Mouse (Mus musculus): Measurements from ENCODE around the gene Syce2. TPM values are rescaled to one million over a fixed set of nuclear protein-coding genes. Genes with fewer than 3 reads are reported as not detected.

The Syce2 gene
- polyA plus RNA-seq, 1 experiment from 2014 or later, result 16.4 TPM

GRCm38 (mm10) chr8:84834866-84835855 is 36.8 kb upstream of the Syce2 start:
- Histone ChIP-seq H3K27me3 (no peaks in the 10 kb centered on the region), H3K4me2 (peak overlapping the region; percentile 21; the same call in 1 of the 2 replicates), H3K9ac (no peak overlapping the region), H3K4me3 (no peak overlapping the region), H3K27ac (replicated peaks) (peak overlapping the region; percentile 84), H3K36me3 (peaks cover 50% of the 10 kb centered on the region), H3K9me3 (no peaks in the 10 kb centered on the region), H3K4me1 (replicated peaks) (peaks cover 67% of the 10 kb centered on the region)
- 68% methylated on average over 10 of the region's 10 CpGs for WGBS
- peak; percentile 16; the same call in 1 of the 2 replicates for ATAC-seq (ENCODE audit: low read depth)

DNA sequence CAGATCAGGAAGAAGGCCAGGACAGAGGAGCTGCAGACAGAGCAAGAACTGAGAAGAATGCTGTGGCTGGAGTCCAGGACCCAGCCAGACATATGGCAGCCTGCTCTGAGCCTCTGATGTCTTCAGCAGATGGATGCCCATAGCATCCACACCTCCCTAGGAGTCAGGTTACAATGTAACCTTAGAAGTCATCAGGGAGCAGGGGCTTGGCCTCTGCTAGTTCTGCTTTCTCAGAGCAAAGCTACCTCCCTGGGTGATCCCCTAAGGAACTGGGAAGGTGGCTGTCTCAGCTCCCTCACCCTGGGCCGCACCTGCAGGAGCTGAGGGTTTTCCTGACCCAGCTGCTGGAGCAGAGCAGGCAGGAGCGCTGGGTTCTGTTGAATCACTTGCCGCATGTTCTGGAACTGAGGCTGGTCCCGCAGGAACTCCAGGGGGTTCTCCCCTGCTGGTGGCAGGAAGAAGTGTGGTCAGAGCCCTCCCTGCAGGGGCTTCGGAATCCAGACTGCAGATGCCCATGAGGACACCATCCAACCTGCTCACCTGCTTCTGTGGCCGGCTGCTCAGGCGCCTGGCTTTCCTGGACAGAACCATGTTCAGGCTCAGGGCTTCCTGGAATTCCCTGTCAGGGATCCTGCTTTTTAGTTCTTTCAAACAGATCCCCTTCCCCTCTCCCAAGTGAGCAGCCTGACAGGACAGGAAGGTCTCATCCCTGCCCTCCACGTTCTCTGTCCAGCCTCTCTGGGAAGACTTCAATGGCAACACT is 34.6 kb upstream of the Syce2 start:
- no peaks in the 10 kb centered on the region for H3K9me3 ChIP-seq
- H3K4me2 ChIP-seq, result peak overlapping the region; percentile 5; the same call in 1 of the 2 replicates
- H3K9ac ChIP-seq, result peak overlapping the region; percentile 38; the same call in 1 of the 2 replicates
- peak overlapping the region; percentile 65 for H3K27ac ChIP-seq (replicated peaks)
- peaks cover 64% of the 10 kb centered on the region for H3K36me3 ChIP-seq
- WGBS, result 62% methylated on average over 8 of the region's 8 CpGs
- ATAC-seq (ENCODE audit: low read depth), result no peak
- no peak overlapping the region for H3K4me3 ChIP-seq
- peaks cover 64% of the 10 kb centered on the region for H3K4me1 ChIP-seq (replicated peaks)
- H3K27me3 ChIP-seq, result no peaks in the 10 kb centered on the region

- H3K9me3 ChIP-seq, result no peaks in the 10 kb centered on the region
- H3K4me1 ChIP-seq (replicated peaks), result peaks cover 66% of the 10 kb centered on the region
- ATAC-seq (ENCODE audit: low read depth), result no peak
- 77% methylated on average over 15 of the region's 15 CpGs for WGBS
- H3K4me2 ChIP-seq, result no peak overlapping the region
- no peaks in the 10 kb centered on the region for H3K27me3 ChIP-seq
- no peak overlapping the region for H3K4me3 ChIP-seq
- peak overlapping the region; percentile 65 for H3K27ac ChIP-seq (replicated peaks)
- peak overlapping the region; percentile 38; the same call in 1 of the 2 replicates for H3K9ac ChIP-seq
- peaks cover 70% of the 10 kb centered on the region for H3K36me3 ChIP-seq
Measured at GRCm38 (mm10) chr8:84837912-84838470, 33.9 kb upstream of the Syce2 start.

DNA sequence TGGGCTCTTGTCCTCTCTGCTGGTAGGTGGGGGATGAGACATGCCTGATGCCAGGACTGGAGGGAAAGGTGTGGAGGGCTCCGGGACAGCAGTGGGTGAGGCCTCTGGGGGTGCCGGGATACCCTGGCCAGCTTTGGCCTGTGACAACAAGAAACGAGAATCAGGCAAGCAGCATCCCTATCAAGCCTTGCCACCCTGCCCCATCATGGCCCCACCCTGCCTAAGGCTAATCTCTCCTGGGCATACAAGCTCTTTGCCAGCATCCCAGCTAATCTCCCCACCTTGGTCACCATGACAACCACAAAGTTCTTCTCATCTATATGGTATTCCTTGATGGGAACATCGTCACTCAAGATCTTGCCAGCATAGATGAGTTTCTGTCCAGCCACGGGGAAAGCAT is 33.4 kb upstream of the Syce2 start:
- no peaks in the 10 kb centered on the region for H3K9me3 ChIP-seq
- ATAC-seq (ENCODE audit: low read depth), result no peak
- 0 out of 2 replicates have a peak overlapping the region, but pooled peaks have one; percentile 65 for H3K27ac ChIP-seq (replicated peaks)
- no peaks in the 10 kb centered on the region for H3K27me3 ChIP-seq
- H3K36me3 ChIP-seq, result peaks cover 75% of the 10 kb centered on the region
- H3K4me3 ChIP-seq, result no peak overlapping the region
- 87% methylated on average over 5 of the region's 5 CpGs for WGBS
- H3K4me2 ChIP-seq, result no peak overlapping the region
- H3K4me1 ChIP-seq (replicated peaks), result peaks cover 66% of the 10 kb centered on the region
- H3K9ac ChIP-seq, result no peak overlapping the region

DNA sequence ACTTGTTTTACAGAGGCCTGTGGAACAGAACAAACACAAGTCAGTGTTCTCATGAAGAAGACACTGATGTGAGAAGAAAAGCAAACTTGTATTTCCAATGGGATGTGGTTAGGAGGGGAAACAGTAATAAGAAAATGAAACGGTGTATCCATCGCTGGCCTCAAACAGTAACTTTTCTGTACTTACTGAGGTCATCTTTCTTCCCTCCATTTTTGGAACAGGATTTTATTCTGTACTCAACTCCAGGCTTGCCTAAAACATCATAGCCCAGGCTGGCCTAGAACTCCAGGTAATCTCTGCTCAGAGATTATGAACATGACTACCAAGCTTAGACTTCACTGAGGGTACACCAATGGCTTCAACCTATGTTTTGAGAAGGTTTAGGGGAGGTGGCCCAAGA is 32.5 kb upstream of the Syce2 start:
- Histone ChIP-seq H3K27me3 (no peaks in the 10 kb centered on the region), H3K4me3 (peak overlapping the region; percentile 88), H3K27ac (replicated peaks) (peak overlapping the region; percentile 89; the same call in 1 of the 2 replicates), H3K4me1 (replicated peaks) (peaks cover 66% of the 10 kb centered on the region), H3K4me2 (peak overlapping the region; percentile 60), H3K36me3 (peaks cover 76% of the 10 kb centered on the region), H3K9me3 (no peaks in the 10 kb centered on the region), H3K9ac (peak overlapping the region; percentile 95)
- 92% methylated on average over 2 of the region's 2 CpGs for WGBS
- no peak for ATAC-seq (ENCODE audit: low read depth)

DNA sequence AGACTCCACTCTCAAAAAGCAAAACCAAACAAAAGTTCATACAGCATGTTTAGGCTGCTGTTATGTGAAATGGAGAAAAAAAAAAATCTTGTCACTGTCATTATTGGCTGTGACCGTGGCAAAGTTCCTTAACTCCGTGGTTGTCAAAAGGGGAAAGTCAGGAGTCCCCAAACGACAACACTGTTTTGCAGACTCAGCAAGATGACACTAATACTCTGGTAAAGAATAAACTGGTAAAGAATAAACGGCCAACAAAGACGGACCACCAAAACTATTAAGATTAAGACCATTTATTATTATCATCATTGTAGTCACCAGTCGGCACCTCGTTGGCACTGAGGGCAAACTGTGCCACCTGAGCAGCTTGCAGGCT is 32.0 kb upstream of the Syce2 start:
- ATAC-seq (ENCODE audit: low read depth), result no peak
- WGBS, result 4% methylated on average over 7 of the region's 7 CpGs
- peaks cover 76% of the 10 kb centered on the region for H3K36me3 ChIP-seq
- H3K4me1 ChIP-seq (replicated peaks), result peaks cover 66% of the 10 kb centered on the region
- H3K4me3 ChIP-seq, result peak overlapping the region; percentile 88
- peak overlapping the region; percentile 60 for H3K4me2 ChIP-seq
- peak overlapping the region; percentile 95 for H3K9ac ChIP-seq
- H3K27me3 ChIP-seq, result no peaks in the 10 kb centered on the region
- H3K27ac ChIP-seq (replicated peaks), result peak overlapping the region; percentile 89
- H3K9me3 ChIP-seq, result no peaks in the 10 kb centered on the region

- peak within 1 kb of the TSS; percentile 60 for H3K4me2 ChIP-seq
- peak within 1 kb of the TSS; percentile 95 for H3K9ac ChIP-seq
- peak within 1 kb of the TSS; percentile 89 for H3K27ac ChIP-seq (replicated peaks)
- under 1% methylated on average over 55 of the region's 55 CpGs for WGBS
- peaks cover 66% of the 10 kb centered on the region for H3K4me1 ChIP-seq (replicated peaks)
- ATAC-seq (ENCODE audit: low read depth), result peak; percentile 96
- H3K4me3 ChIP-seq, result peak within 1 kb of the TSS; percentile 88
- peaks cover 77% of the 10 kb centered on the region for H3K36me3 ChIP-seq
- no peaks in the 10 kb centered on the region for H3K27me3 ChIP-seq
- H3K9me3 ChIP-seq, result no peaks in the 10 kb centered on the region
Measured at GRCm38 (mm10) chr8:84840248-84840999, 31.5 kb upstream of the Syce2 start, which contains the start of gene Rad23a. TSS of gene Rad23a (minus strand) at chr8:84840665.

DNA sequence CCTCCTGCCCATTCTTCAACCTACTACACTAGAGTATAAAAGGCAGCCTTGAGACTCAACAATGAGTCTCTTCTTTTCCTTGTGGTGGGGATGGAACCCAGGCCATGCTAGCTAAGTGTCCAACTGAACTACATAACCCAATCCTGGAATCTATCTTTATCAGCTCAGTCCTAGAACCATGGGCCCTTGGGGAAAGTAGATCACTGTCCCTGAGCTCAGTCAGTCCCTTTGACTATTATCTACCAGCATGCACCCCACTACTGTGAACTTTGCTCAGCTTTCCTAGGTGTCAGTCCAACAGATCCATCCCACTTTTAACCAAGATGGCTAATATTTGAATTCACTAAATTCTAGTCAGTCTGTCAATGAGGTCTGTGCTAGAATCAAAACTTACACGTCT is 30.4 kb upstream of the Syce2 start:
- Histone ChIP-seq H3K4me3 (no peak overlapping the region), H3K36me3 (peaks cover 67% of the 10 kb centered on the region), H3K4me1 (replicated peaks) (peaks cover 57% of the 10 kb centered on the region), H3K27me3 (no peaks in the 10 kb centered on the region), H3K4me2 (no peak overlapping the region), H3K9ac (no peak overlapping the region), H3K9me3 (no peaks in the 10 kb centered on the region), H3K27ac (replicated peaks) (0 out of 2 replicates have a peak overlapping the region, but pooled peaks have one; percentile 89)
- ATAC-seq (ENCODE audit: low read depth), result no peak
- 67% methylated on average over 1 of the region's 1 CpGs for WGBS

DNA sequence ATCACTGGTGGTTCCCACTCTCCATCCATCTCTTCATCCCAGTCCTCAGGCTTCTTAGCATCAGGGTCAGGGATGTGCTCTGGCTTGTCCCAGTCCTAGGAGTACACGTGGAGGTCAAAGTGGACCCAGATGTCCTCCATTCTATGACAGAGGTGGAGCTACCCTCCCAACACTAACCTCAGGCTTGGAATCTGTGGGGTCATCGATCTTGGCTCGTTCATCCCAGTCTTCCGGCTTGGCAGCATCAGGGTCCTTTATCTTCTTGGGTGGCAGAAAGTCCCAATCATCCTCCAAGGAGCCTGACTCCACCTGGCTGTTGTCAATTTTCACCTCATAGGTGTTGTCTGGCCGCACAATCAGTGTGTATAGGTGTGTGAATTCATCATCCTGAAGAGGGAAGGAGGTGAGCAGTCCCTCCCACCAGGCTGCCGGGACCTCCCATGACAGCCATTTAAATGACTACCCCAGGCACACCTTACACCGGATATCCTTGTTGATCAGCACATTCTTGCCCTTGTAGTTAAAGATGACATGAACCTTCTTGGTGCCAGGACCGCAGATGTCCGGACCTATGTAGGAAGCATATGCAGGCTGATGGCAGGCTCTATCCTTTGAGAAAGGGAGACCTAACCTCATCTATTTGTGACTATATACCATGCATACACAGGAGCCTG is 27.4 kb upstream of the Syce2 start:
- peaks cover 46% of the 10 kb centered on the region for H3K4me1 ChIP-seq (replicated peaks)
- ATAC-seq (ENCODE audit: low read depth), result no peak
- 89% methylated on average over 9 of the region's 9 CpGs for WGBS
- peaks cover 45% of the 10 kb centered on the region for H3K36me3 ChIP-seq
- peak overlapping the region; percentile 96 for H3K9ac ChIP-seq
- no peaks in the 10 kb centered on the region for H3K9me3 ChIP-seq
- H3K27me3 ChIP-seq, result no peaks in the 10 kb centered on the region
- 0 out of 2 replicates have a peak overlapping the region, but pooled peaks have one; percentile 4 for H3K27ac ChIP-seq (replicated peaks)
- H3K4me3 ChIP-seq, result peak overlapping the region; percentile 92
- H3K4me2 ChIP-seq, result peak overlapping the region; percentile 90

- Histone ChIP-seq H3K27me3 (no peaks in the 10 kb centered on the region), H3K9ac (peak overlapping the region; percentile 96), H3K4me1 (replicated peaks) (peaks cover 42% of the 10 kb centered on the region), H3K27ac (replicated peaks) (peak overlapping the region; percentile 92), H3K9me3 (no peaks in the 10 kb centered on the region), H3K4me3 (peak overlapping the region; percentile 92), H3K36me3 (peaks cover 45% of the 10 kb centered on the region), H3K4me2 (peak overlapping the region; percentile 90)
- WGBS, result 18% methylated on average over 12 of the region's 12 CpGs
- no peak for ATAC-seq (ENCODE audit: low read depth)
Measured at GRCm38 (mm10) chr8:84845355-84846093, 26.4 kb upstream of the Syce2 start.
